Mouse (Mus musculus) MEL-GATA-1-ER (cell line): ENCODE measurements around the gene Gm37419.

Experiments used
- DNase-seq: peaks from one replicate; pipeline ENCODE4 v3.0.0-alpha.2; 2012; ENCODE audit warnings: low read depth; ENCODE audit errors: extremely low read depth

Gene Gm37419

GRCm38 (mm10) chr16:23988466-23989208, at the start of gene Gm37419, which contains the start of gene Bcl6:
TSS of gene Gm37419 (plus strand) at chr16:23988482.
TSS of gene Bcl6 (minus strand) at chr16:23988852.
- no peak for DNase-seq

GRCm38 (mm10) chr16:23944801-23945200, 43.5 kb upstream of the Gm37419 start:
- DNase-seq, result no peak

- no peak for DNase-seq
Measured at GRCm38 (mm10) chr16:23947654-23948053, 40.6 kb upstream of the Gm37419 start.

GRCm38 (mm10) chr16:23952101-23952727, 36.1 kb upstream of the Gm37419 start:
- no peak for DNase-seq

- no peak for DNase-seq
Measured at GRCm38 (mm10) chr16:23953189-23953958, 34.9 kb upstream of the Gm37419 start.

GRCm38 (mm10) chr16:23953959-23954260, 34.4 kb upstream of the Gm37419 start:
- DNase-seq, result no peak

- no peak for DNase-seq
Measured at GRCm38 (mm10) chr16:23958938-23959337, 29.3 kb upstream of the Gm37419 start.

GRCm38 (mm10) chr16:23962401-23962800, 25.9 kb upstream of the Gm37419 start:
- DNase-seq, result no peak

- DNase-seq, result no peak
Measured at GRCm38 (mm10) chr16:23963896-23964668, 24.2 kb upstream of the Gm37419 start.

- no peak for DNase-seq
Measured at GRCm38 (mm10) chr16:23964706-23965367, 23.4 kb upstream of the Gm37419 start.

- DNase-seq, result no peak
Measured at GRCm38 (mm10) chr16:23966066-23966465, 22.2 kb upstream of the Gm37419 start.

- no peak for DNase-seq
Measured at GRCm38 (mm10) chr16:23967301-23967700, 21.0 kb upstream of the Gm37419 start.

GRCm38 (mm10) chr16:23968888-23969287, 19.4 kb upstream of the Gm37419 start:
- no peak for DNase-seq

GRCm38 (mm10) chr16:23969919-23970318, 18.4 kb upstream of the Gm37419 start:
- no peak for DNase-seq

- DNase-seq, result no peak
Measured at GRCm38 (mm10) chr16:23972126-23972740, 16.0 kb upstream of the Gm37419 start.

- no peak for DNase-seq
Measured at GRCm38 (mm10) chr16:23972901-23973300, 15.4 kb upstream of the Gm37419 start.

GRCm38 (mm10) chr16:23973635-23974367, 14.5 kb upstream of the Gm37419 start:
- DNase-seq, result no peak

- no peak for DNase-seq
Measured at GRCm38 (mm10) chr16:23976196-23976595, 12.1 kb upstream of the Gm37419 start.

- DNase-seq, result no peak
Measured at GRCm38 (mm10) chr16:23977732-23978131, 10.6 kb upstream of the Gm37419 start.

GRCm38 (mm10) chr16:23978495-23978894, 9.8 kb upstream of the Gm37419 start:
- DNase-seq, result no peak
